Mouse (Mus musculus) adrenal gland, adult 10 weeks (tissue): ENCODE results near the gene Il22ra1. TPM values are rescaled to one million over a fixed set of nuclear protein-coding genes. Genes with fewer than 3 reads are reported as not detected.

ENCODE experiments used
- polyA plus RNA-seq: library from polyadenylated mRNA; stranded (reverse); fragments of 350-450 nt; fragmentation: Illumina TruSeq; extraction: RNeasy Lipid Tissue Mini Kit (QIAGEN cat#74804); gene quantifications from one replicate; pipeline ENCODE4 v1.2.3, GENCODE M21; 2014; ENCODE audit warnings: low read depth, low replicate concordance

The Il22ra1 gene
- not detected for polyA plus RNA-seq

GRCm38 (mm10) chr4:135727817-135728216, at the start of gene Il22ra1:
TSS of gene Il22ra1 (plus strand) at chr4:135728172.

GRCm38 (mm10) chr4:135685906-135686567, 41.9 kb upstream of the Il22ra1 start, which contains the start of gene Ifnlr1:
TSS of gene Ifnlr1 (plus strand) at chr4:135686287.

GRCm38 (mm10) chr4:135759356-135759976, 31.5 kb downstream of the Il22ra1 start, which contains the start of gene Myom3:
TSS of gene Myom3 (plus strand) at chr4:135759715.

Other genes starting within 250 kb of the Il22ra1 start
- gene Stpg1, start 233.4 kb upstream of the Il22ra1 start, polyA plus RNA-seq: not detected
- gene Nipal3, start 233.1 kb upstream of the Il22ra1 start, polyA plus RNA-seq: 3.1 TPM
- gene Grhl3, start 154.5 kb upstream of the Il22ra1 start, polyA plus RNA-seq: not detected
- gene Ifnlr1, start 41.9 kb upstream of the Il22ra1 start, polyA plus RNA-seq: not detected
- gene Myom3, start 31.5 kb downstream of the Il22ra1 start, polyA plus RNA-seq: not detected
- gene Srsf10, start 127.6 kb downstream of the Il22ra1 start, polyA plus RNA-seq: 353 TPM
- 569 TPM for gene Pnrc2, start 145.7 kb downstream of the Il22ra1 start, polyA plus RNA-seq
- 1.1 TPM for gene Cnr2, start 167.2 kb downstream of the Il22ra1 start, polyA plus RNA-seq
- 29.1 TPM for gene Fuca1, start 192.6 kb downstream of the Il22ra1 start, polyA plus RNA-seq
- gene Hmgcl, start 218.3 kb downstream of the Il22ra1 start, polyA plus RNA-seq: 6.4 TPM
- not detected for gene Gale, start 235.6 kb downstream of the Il22ra1 start, polyA plus RNA-seq
- 0.52 TPM for gene Lypla2, start 244.5 kb downstream of the Il22ra1 start, polyA plus RNA-seq